Mouse (Mus musculus): Measurements from ENCODE around the gene Sstr3.

Sstr3 gene

DNA sequence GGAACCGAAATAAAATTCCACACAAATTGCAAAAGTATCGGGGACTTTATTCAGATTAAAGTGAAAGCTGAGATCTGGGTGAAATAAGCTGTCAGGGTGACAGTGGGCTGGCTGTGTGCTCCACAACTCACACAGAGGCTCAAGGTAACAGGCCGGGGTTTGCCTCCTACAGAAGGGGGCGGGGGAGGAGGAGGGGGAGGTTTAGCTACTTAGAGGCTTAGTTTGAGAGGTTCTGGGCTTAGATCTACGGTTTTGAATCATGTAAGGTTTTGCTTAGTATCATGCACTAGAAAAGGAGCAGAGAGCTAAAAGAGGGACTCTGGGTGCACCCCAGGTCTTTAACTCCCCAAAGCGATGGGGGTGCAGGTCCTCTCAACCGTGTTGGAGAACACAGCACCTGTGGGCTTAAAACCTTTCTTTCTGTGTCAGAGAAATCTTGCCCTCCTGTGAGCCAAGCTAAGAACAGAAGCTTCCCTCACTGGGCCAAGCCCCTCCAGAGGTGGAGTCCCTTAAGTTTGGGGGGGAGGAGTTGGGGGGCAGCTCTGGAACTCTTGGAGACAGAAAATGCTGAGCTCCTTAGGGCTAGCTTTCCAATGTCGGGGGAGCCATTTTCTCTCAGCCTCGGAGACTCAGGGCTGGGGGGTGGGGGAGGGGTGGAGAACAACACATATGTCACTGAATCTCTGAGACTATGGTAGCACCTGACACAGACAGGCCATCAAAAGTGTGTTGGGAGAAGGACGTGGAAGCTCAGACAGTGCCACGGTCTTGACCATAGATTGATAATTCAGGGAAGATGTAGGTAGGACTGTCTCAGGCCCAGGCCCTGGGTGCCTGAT is 14.9 kb upstream of the Sstr3 start:
- no peak for DNase-seq

- DNase-seq, result no peak
These were observed 13.4 kb upstream of the Sstr3 start for GRCm38 (mm10) chr15:78557693-78558535.

DNA sequence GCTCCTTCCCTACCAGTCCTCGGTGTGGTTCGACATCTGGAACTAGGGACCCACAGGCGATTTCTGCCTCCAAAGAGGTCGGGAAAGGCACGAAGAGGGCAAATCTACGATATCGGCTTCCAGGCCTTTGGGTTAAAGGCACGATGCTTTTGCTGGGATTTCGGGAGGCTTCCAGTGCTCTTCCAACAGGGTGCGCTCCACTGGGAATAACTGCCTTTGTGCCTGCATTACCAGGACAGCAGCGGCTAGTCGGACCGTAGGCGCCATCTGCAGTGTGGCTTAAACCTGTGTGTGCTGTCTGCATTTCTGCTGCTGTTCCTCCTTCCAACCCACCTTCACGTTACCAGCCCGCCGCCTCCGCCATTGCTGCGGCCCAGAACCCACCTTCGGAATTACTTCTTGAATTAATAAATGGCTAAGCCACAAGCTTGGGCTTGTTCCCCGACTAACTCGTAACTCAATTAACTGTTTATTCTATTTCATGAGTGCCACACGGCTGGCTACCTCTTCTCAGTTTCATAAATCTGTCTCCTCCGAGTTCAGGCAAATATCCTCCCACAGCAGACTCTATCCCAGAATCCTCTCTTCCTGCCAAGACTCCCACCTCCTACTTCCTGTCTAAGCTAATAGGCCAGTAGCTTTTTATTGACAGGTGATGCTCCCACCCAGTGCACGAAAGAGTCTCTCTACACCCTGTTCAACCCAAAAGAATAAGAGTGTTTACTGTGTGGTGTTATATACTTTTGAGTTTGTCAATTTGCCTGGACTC is 10.2 kb upstream of the Sstr3 start:
- peak; percentile 18 for DNase-seq

- DNase-seq, result no peak
These were observed 4.8 kb upstream of the Sstr3 start for GRCm38 (mm10) chr15:78549189-78549734.

DNA sequence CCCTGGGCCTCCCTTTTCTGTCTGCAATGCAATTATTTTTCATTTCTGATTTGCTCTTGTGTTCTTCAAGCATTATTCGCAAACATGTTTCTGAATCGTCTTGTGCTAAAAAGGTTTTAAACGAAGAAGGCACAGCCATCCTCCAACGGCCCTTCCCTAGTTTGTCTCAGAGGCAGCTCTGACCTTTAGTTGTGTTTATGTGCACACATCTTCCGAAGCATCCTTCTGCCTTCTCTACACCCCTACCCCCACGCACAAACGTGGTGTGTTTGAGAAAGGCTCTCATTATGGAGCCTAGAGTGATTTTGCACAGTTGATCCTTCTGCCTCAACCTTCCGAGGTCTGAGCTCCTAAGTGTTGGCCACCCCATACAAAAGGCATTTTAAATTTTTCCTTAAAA is 4.2 kb upstream of the Sstr3 start:
- DNase-seq, result no peak

GRCm38 (mm10) chr15:78548336-78548665 is 3.8 kb upstream of the Sstr3 start:
- no peak for DNase-seq

DNA sequence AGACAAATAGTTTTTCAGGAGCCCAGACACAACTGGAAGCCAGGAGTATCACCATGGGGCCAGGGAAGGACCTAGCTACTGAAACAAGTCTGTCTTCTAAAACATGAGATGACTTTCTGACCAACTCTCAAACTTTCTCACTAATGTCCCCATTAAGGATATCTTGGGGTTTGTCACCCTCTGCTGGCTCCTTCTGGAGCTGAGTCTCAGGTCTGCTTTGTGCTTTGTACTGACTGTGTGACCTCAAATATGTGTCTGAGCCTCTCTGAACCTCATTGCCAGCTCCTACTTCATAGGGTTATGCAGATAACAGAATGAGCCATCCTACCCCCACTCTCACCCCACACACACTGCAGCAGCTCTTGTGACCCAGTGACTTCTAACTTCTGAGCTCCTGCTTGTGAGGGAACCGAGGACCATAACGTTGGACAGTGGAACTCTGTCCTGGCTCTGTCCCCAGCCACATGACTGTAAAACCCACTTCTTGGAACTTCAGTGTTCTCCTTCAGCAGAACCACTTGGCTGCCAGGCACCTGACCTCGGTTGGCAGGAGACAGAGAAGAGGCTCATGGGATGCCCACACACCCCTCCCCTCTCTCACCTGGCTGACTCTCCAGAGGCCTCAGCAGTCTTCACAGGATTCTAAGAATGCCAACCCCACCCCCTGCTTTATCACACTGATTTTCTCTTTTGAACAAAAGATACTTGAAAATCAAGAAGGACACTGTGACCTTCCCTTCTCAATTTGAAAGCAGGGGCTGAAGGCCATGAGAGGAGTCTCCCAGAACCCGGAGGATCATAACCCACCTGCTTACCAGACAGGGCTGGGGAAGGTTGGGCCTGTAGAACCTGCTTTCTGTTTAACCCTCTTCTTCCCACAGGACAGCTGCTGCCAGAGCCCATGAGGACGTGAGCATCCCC is 3.2 kb upstream of the Sstr3 start:
- peak; percentile 67 for DNase-seq

GRCm38 (mm10) chr15:78546060-78546459 is 1.6 kb upstream of the Sstr3 start:
- DNase-seq, result no peak

GRCm38 (mm10) chr15:78544041-78544440 is 444 bp downstream of the Sstr3 start:
- DNase-seq, result no peak

GRCm38 (mm10) chr15:78542767-78543303 is 1.6 kb downstream of the Sstr3 start:
- no peak for DNase-seq

DNA sequence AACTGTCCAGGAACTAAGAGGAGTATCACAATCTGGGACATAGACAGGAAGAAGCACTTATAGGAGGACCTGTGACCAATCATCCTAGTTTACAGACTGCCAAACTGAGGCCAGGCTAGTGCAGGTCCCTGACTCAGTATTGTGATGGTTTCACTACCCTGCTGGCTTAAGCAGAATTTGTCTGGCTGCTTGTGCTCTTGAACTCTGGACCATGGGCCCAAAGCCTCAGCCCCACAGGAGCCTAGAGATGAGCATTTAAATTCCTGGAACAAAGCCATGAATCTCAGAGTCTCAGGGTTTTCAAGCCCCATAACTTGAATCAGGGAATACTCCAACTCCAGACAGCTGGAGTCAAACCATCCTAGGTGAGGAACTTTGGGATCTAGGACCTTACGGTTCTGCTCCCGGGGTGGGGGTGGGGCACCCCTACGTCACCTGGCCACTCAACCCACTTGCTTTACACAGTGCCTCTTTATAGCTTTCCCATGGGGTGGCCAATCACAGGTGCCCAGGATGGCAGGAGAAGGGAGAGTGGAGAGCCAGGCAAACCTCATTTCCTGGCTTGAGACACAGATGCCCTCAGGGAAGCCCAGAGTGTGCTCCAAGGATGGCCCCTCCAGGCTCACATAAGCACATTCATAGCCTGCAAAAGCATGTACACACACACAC is 2.3 kb downstream of the Sstr3 start:
- peak; percentile 32 for DNase-seq

GRCm38 (mm10) chr15:78541606-78542005 is 2.9 kb downstream of the Sstr3 start:
- peak; percentile 18 for DNase-seq

- DNase-seq, result no peak
These were observed 3.4 kb downstream of the Sstr3 start for GRCm38 (mm10) chr15:78541036-78541435.

DNA sequence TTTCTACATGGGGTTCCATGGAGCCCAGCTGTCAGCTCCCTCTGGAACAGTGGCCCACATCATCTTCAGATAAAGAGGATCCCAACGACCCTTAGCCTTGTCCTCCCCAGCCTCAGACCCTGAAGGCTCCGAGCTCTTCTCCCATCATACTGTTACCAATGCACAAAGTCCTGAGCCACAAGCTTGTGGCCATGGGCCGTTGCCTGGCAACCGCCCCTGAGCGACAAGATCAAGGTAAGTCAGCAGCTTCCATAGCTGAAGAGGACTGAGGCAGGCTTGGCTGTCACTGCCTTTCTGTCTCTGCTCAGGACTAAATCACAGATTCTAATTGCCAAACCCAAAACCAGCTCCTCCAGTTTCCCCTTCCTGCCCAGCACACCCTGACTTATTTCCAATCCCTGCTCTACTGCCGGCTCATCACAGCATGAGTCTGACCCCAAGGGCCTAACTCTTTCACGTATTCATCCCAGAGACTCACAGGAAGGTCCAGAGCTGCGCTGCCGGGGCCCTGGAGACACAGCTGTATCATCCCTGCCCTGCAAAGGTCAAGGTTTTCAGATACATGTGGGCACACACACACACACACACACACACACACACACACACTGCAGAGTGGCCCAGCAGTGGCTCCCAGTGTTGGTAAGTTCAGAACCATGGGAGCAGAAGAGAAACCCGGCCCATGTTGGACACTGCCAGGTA is 8.6 kb downstream of the Sstr3 start:
- DNase-seq, result no peak

GRCm38 (mm10) chr15:78533346-78533835 is 11.1 kb downstream of the Sstr3 start:
- no peak for DNase-seq

DNA sequence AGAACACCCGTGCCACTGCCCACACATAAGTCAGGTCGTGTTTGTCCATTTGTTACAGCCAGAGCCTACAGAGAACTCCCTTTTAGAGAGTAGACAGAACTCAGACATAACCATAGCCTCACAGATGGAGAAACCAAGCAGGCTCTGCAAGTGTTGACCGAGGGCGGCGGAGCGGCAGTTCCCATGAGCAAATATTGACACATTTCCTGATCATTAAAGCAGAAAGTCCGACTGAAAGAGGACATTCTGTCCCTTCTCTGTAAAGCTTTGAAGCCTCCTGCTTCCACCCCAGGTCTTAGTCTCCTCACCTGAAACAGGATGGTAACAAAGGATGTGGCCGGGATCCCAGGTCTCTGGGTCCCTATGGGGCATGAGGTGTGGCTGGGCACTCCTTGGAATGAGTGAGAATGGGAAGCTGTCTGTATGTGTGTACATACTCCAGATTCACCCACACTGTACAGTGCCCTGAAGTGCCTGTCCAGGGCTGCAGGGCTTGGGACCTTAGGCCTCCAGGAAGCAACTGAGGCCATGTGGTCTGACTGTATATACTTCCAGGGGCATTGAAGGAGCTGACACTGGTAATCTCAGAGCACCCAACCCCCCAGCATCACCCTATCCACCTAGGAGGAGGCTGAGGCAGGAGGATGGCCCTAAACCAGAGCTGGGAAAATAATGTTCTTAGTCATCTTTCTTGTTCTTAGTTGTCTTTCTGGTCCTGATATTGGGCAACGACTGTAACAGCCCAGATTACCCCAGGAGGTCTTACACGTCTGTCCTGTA is 11.7 kb downstream of the Sstr3 start:
- DNase-seq, result no peak

DNA sequence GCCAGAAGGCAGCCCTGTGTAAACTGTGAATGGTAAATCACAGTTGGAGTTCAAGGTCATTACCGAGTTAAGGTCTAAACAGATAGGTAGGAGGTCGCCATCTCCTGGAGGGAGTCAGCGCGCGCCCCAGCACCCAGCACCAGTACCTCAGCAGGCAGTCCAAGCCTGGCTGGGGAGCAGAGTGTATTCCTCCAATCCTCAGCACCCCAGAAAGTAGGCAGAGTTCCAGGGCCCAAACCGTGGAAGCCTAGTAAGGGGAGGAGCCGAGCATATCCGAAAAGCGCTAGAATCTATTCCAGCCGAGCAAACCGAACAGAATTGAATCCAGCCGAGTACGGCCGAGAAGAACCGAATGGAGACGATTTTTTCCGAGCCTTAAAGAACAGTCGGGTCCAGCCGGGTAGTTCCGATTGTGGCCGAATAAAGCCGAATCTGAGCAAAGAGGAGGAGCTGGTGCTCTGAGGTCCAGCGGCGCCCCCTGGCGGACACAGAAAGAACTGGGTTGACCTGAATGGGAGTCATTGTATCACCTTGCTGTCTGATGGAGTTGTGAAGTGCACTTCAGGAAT is 12.5 kb downstream of the Sstr3 start:
- DNase-seq, result peak; percentile 99

DNA sequence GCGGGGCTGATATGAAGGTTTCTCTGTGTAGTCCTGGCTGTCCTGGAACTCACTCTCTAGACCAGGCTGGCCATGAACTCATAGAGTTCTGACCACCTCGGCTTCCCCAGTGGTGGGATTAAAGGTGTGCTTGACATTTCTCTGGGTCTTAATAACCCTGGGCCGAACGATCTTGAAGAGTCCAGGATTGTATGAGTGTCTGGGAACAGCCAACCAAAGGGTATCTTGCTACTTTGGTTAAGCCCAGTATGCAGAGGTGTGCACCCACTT is 13.1 kb downstream of the Sstr3 start:
- no peak for DNase-seq
